Mouse (Mus musculus): ENCODE data around the gene Slc16a14. TPM values are rescaled to one million over a fixed set of nuclear protein-coding genes. Genes with fewer than 3 reads are reported as not detected.

Slc16a14 gene
- polyA plus RNA-seq, 1 experiment from 2014 or later = 0.19 TPM

DNA sequence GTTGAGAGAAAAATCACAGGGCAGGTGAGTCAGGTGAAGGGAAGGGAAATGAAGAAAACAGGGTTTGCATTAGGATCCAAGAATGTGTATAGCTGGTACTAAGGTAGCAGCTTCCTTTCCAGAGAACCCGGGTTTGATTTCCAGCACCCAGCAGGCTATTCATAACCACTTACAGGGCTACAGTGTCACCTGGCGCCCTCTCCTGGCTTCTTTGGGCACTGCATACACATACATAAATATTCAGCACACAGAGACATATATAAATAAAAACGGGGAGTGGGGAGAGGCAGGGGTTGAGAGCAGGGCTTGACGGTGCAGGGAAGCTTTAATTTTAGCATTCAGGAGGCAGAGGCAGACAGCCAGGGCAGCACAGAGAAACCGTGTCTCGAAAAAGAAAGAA, 49.0 kb downstream of the Slc16a14 start:
- no peak for ATAC-seq (ENCODE audit: low FRiP score, low TSS enrichment)
- H3K36me3 ChIP-seq (ENCODE audit: insufficient read depth, low read length) = no peaks in the 10 kb centered on the region
- WGBS = 89% methylated on average over 6 of the region's 6 CpGs
- H3K27ac ChIP-seq (ENCODE audit: low read length) = no peak overlapping the region
- H3K4me2 ChIP-seq (replicated peaks; ENCODE audit: low read depth, low read length) = no peak overlapping the region
- no peaks in the 10 kb centered on the region for H3K27me3 ChIP-seq (ENCODE audit: insufficient read depth, low read length)
- no peak overlapping the region for H3K9ac ChIP-seq (replicated peaks; ENCODE audit: low read length)
- H3K4me1 ChIP-seq (ENCODE audit: insufficient read depth, low read length) = peaks cover 4% of the 10 kb centered on the region; the same call in 1 of the 2 replicates
- H3K4me3 ChIP-seq (ENCODE audit: low read length) = no peak overlapping the region
- H3K9me3 ChIP-seq (ENCODE audit: low read length) = no peaks in the 10 kb centered on the region

DNA sequence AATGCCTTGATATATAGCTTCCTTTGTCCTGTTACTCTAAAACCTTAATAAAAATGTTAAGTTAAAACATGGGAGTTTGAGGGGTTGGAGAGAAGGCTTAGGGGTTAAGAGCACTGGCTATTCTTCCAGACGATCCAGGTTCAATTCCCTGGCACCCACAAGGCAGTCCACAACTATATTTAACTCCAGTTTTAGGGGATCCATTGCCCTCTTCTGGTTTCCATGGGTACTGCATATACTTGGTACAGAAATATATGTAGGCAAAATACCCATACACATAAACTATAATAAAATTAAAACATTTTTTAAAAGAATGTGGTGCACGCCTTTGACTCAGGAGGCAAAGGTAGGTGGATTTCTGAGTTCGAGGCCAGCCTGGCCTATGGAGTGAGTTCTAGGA, 49.8 kb downstream of the Slc16a14 start:
- no peak overlapping the region for H3K27ac ChIP-seq (ENCODE audit: low read length)
- no peaks in the 10 kb centered on the region for H3K9me3 ChIP-seq (ENCODE audit: low read length)
- H3K4me3 ChIP-seq (ENCODE audit: low read length) = no peak overlapping the region
- no peak overlapping the region for H3K4me2 ChIP-seq (replicated peaks; ENCODE audit: low read depth, low read length)
- ATAC-seq (ENCODE audit: low FRiP score, low TSS enrichment) = no peak
- WGBS = 88% methylated on average over 3 of the region's 3 CpGs
- H3K9ac ChIP-seq (replicated peaks; ENCODE audit: low read length) = no peak overlapping the region
- H3K4me1 ChIP-seq (ENCODE audit: insufficient read depth, low read length) = peaks cover 4% of the 10 kb centered on the region; the same call in 1 of the 2 replicates
- H3K36me3 ChIP-seq (ENCODE audit: insufficient read depth, low read length) = no peaks in the 10 kb centered on the region
- H3K27me3 ChIP-seq (ENCODE audit: insufficient read depth, low read length) = no peaks in the 10 kb centered on the region

DNA sequence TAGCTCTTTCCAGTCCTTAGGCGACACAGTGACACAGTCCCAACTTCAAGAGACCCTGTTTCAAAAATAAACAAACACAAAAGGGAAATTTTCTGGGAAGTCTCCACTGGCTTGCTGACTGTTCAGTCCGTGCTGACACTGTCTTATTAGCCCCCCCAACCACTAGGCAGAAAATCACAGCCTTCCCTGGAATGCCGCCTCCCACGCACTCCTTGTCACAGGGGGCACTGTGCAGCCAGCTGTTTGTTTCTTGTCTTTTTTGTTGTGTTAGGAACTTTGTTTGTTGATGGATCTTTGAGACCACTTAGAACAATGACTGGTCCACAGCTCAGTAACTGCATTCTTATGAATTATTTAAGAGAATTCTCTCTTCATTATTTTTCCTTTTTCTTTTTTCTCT, 51.0 kb downstream of the Slc16a14 start:
- peaks cover 4% of the 10 kb centered on the region; the same call in 1 of the 2 replicates for H3K4me1 ChIP-seq (ENCODE audit: insufficient read depth, low read length)
- no peak overlapping the region for H3K27ac ChIP-seq (ENCODE audit: low read length)
- no peaks in the 10 kb centered on the region for H3K36me3 ChIP-seq (ENCODE audit: insufficient read depth, low read length)
- H3K9me3 ChIP-seq (ENCODE audit: low read length) = no peaks in the 10 kb centered on the region
- H3K4me3 ChIP-seq (ENCODE audit: low read length) = no peak overlapping the region
- no peak for ATAC-seq (ENCODE audit: low FRiP score, low TSS enrichment)
- H3K27me3 ChIP-seq (ENCODE audit: insufficient read depth, low read length) = no peaks in the 10 kb centered on the region
- H3K9ac ChIP-seq (replicated peaks; ENCODE audit: low read length) = no peak overlapping the region
- WGBS = 61% methylated on average over 4 of the region's 4 CpGs
- no peak overlapping the region for H3K4me2 ChIP-seq (replicated peaks; ENCODE audit: low read depth, low read length)

DNA sequence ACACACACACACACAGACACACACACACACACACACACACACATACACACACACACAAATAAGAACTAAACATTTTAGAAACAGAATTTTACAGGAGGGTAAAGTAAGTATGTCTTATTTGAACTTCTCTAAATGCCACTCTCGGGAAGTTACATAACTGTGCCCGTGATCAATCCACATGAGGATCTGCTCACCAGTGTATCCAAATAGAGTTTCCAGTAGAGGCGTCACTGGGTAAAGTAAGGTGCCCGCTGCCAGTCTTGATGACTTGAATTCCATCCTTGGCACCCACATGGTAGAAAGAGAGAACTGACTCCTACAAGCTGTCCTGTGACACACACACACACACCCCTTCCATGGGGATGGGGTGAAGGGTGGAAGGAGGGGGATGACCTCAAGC, 52.0 kb downstream of the Slc16a14 start:
- H3K36me3 ChIP-seq (ENCODE audit: insufficient read depth, low read length) = no peaks in the 10 kb centered on the region

DNA sequence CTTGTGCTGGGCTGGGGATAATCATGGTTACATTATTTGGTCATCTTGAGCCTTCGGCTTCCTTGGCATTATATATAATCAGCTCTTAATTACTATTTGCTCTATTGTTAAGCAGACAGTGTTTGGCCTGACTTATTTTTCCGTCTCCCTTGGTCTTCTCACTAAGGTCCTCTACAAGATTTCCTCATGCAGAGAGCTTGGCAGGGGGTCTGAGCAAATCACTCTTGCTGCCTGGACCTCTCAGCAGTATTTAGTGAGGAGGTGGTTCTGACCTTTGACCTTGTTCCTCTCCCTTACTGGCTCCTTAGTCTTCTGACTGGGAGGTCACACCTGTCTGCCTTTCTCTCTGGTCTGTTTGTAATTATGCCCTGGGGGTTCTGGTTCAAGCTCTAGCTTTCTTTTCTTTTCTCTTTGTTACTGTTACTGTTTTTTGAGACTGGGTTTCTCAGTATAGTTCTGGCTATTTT, 52.8 kb downstream of the Slc16a14 start:
- WGBS = 50% methylated on average over 2 of the region's 2 CpGs
- Histone ChIP-seq H3K4me1 (ENCODE audit: insufficient read depth, low read length) (peaks cover 4% of the 10 kb centered on the region; the same call in 1 of the 2 replicates), H3K4me3 (ENCODE audit: low read length) (no peak overlapping the region), H3K36me3 (ENCODE audit: insufficient read depth, low read length) (no peaks in the 10 kb centered on the region), H3K27ac (ENCODE audit: low read length) (no peak overlapping the region), H3K9ac (replicated peaks; ENCODE audit: low read length) (no peak overlapping the region), H3K4me2 (replicated peaks; ENCODE audit: low read depth, low read length) (no peak overlapping the region), H3K27me3 (ENCODE audit: insufficient read depth, low read length) (no peaks in the 10 kb centered on the region), H3K9me3 (ENCODE audit: low read length) (no peaks in the 10 kb centered on the region)
- no peak for ATAC-seq (ENCODE audit: low FRiP score, low TSS enrichment)

More for the DNA sequence above, 52.0 kb downstream of the Slc16a14 start:
- no peak overlapping the region for H3K9ac ChIP-seq (replicated peaks; ENCODE audit: low read length)
- no peaks in the 10 kb centered on the region for H3K27me3 ChIP-seq (ENCODE audit: insufficient read depth, low read length)
- no peaks in the 10 kb centered on the region for H3K9me3 ChIP-seq (ENCODE audit: low read length)
- no peak overlapping the region for H3K4me2 ChIP-seq (replicated peaks; ENCODE audit: low read depth, low read length)
- ATAC-seq (ENCODE audit: low FRiP score, low TSS enrichment) = no peak
- H3K4me3 ChIP-seq (ENCODE audit: low read length) = no peak overlapping the region
- peaks cover 4% of the 10 kb centered on the region; the same call in 1 of the 2 replicates for H3K4me1 ChIP-seq (ENCODE audit: insufficient read depth, low read length)
- 91% methylated on average over 4 of the region's 4 CpGs for WGBS
- H3K27ac ChIP-seq (ENCODE audit: low read length) = no peak overlapping the region

DNA sequence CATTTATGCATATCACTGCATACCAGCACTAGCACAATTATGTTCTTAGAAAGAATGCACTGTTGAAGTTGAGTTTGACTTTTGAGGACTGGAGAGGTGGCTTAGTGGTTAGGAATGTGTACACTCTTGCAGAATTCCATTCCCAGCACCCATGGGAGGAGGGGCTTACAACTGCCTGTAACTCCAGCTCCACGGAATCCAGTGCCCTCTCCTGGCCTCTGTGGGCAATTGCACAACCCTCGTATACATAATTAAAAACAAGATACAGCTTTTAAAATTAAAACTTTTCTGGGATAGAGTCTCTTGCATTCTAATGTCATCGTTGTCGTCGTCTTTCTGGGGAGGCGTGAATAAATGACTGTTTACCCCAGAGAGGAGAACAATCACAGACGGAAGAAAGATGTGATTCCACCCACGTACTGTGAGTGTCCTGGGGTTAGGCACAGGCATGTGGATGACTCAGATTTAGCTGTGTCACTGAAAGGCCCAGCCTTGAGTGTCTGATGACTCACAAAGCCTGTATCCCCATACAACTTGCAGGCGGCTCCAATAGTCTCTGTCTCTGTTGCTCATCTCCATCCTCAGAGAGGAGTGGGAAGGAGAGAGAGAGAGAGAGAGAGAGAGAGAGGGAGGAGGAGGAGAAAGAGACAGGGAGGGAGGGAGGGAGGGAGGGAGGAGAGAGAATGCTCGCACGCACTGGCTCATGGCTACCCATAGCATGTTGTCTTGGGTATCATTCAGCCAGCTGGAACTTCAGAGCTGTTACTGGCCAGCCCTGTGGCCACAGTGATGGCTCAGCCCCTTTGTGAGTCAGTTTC, 53.5 kb downstream of the Slc16a14 start:
- H3K4me1 ChIP-seq (ENCODE audit: insufficient read depth, low read length) = peaks cover 4% of the 10 kb centered on the region; the same call in 1 of the 2 replicates
- H3K27ac ChIP-seq (ENCODE audit: low read length) = no peak overlapping the region
- no peak overlapping the region for H3K4me3 ChIP-seq (ENCODE audit: low read length)
- no peak for ATAC-seq (ENCODE audit: low FRiP score, low TSS enrichment)
- no peak overlapping the region for H3K4me2 ChIP-seq (replicated peaks; ENCODE audit: low read depth, low read length)
- H3K27me3 ChIP-seq (ENCODE audit: insufficient read depth, low read length) = no peaks in the 10 kb centered on the region
- no peak overlapping the region for H3K9ac ChIP-seq (replicated peaks; ENCODE audit: low read length)
- H3K36me3 ChIP-seq (ENCODE audit: insufficient read depth, low read length) = no peaks in the 10 kb centered on the region
- H3K9me3 ChIP-seq (ENCODE audit: low read length) = no peaks in the 10 kb centered on the region
- 72% methylated on average over 11 of the region's 11 CpGs for WGBS

DNA sequence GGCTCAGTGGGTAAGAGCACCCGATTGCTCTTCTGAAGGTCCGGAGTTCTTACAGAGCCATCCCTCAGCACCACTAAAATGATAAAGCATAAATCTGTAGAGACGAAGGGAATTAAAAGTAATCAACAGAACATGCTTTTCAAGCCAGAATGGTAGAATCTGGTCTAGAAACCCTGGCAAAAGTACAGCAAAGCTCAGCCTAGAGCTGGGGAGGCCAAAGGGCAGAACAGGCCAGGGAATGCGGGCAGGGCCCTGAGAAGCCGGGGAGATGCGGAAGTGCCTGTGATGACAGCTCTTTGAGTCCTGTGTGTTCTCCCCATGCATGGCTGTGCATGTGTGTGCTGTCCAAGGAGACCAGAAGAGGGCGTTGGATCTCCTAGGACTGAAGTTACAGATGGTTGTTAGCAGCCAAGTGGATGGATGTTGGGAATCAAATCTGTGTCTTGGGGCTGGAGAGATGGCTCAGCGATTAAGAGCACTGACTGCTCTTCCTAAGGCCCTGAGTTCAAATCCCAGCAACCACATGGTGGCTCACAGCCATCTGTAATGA, 55.3 kb downstream of the Slc16a14 start:
- WGBS = 88% methylated on average over 8 of the region's 8 CpGs
- H3K27me3 ChIP-seq (ENCODE audit: insufficient read depth, low read length) = no peaks in the 10 kb centered on the region
- no peak overlapping the region for H3K27ac ChIP-seq (ENCODE audit: low read length)
- H3K4me1 ChIP-seq (ENCODE audit: insufficient read depth, low read length) = peaks cover 4% of the 10 kb centered on the region; the same call in 1 of the 2 replicates
- no peaks in the 10 kb centered on the region; the same call in 1 of the 2 replicates for H3K9me3 ChIP-seq (ENCODE audit: low read length)
- no peak overlapping the region for H3K9ac ChIP-seq (replicated peaks; ENCODE audit: low read length)
- no peak overlapping the region for H3K4me3 ChIP-seq (ENCODE audit: low read length)
- H3K4me2 ChIP-seq (replicated peaks; ENCODE audit: low read depth, low read length) = no peak overlapping the region
- H3K36me3 ChIP-seq (ENCODE audit: insufficient read depth, low read length) = no peaks in the 10 kb centered on the region
- ATAC-seq (ENCODE audit: low FRiP score, low TSS enrichment) = no peak

DNA sequence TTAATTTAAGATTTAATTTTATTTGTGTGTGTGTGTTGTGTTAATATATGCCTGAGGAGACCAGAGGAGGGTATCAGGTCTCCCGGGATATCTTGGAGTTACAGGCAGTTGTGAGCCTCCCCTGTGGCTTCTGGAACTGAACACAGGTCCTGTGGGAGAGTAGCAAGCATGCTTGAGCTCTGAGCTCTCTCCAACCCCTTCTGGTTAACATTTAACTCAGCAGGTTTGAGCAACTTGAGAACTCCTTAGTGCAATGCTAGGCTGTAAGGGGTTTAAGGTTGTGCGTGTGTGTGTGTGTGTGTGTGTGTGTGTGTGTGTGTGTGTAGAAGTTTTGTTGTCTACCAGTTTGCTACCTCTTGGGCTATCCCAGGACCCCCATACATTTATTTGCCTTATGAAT, 57.3 kb downstream of the Slc16a14 start:
- no peaks in the 10 kb centered on the region for H3K36me3 ChIP-seq (ENCODE audit: insufficient read depth, low read length)
- H3K4me3 ChIP-seq (ENCODE audit: low read length) = no peak overlapping the region
- H3K4me1 ChIP-seq (ENCODE audit: insufficient read depth, low read length) = peaks cover 4% of the 10 kb centered on the region; the same call in 1 of the 2 replicates
- peak; percentile 78; the same call in 1 of the 2 replicates for ATAC-seq (ENCODE audit: low FRiP score, low TSS enrichment)
- no peaks in the 10 kb centered on the region; the same call in 1 of the 2 replicates for H3K9me3 ChIP-seq (ENCODE audit: low read length)
- H3K27ac ChIP-seq (ENCODE audit: low read length) = no peak overlapping the region
- no peak overlapping the region for H3K9ac ChIP-seq (replicated peaks; ENCODE audit: low read length)
- no peaks in the 10 kb centered on the region for H3K27me3 ChIP-seq (ENCODE audit: insufficient read depth, low read length)
- 74% methylated on average over 2 of the region's 2 CpGs for WGBS
- no peak overlapping the region for H3K4me2 ChIP-seq (replicated peaks; ENCODE audit: low read depth, low read length)

DNA sequence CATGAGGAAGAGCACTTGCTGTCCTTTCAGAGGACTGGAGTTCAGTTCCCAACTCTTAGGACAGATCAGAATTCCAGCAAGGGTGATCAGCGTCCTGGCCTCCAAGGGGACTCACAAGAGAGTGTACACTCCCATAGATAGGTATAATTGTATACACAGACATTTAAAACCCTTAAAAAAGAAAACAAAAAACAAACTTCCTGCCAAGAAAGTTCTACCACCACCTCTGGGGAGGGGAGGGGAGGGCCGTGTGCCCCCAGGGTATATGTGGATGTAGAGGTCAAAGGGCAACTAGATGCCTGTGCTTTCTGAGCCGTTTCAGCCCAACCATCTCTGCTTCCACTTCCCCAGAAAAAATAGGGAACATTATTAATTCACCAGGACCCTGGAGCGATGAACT, 62.0 kb downstream of the Slc16a14 start:
- Histone ChIP-seq H3K9ac (replicated peaks; ENCODE audit: low read length) (no peak overlapping the region), H3K4me2 (replicated peaks; ENCODE audit: low read depth, low read length) (no peak overlapping the region), H3K27me3 (ENCODE audit: insufficient read depth, low read length) (no peaks in the 10 kb centered on the region), H3K4me3 (ENCODE audit: low read length) (no peak overlapping the region), H3K4me1 (ENCODE audit: insufficient read depth, low read length) (0 out of 2 replicates have a peak, but pooled peaks cover 5% of the 10 kb centered on the region), H3K9me3 (ENCODE audit: low read length) (no peaks in the 10 kb centered on the region; the same call in 1 of the 2 replicates), H3K36me3 (ENCODE audit: insufficient read depth, low read length) (no peaks in the 10 kb centered on the region), H3K27ac (ENCODE audit: low read length) (peak overlapping the region; percentile 77)
- ATAC-seq (ENCODE audit: low FRiP score, low TSS enrichment) = no peak
- 48% methylated on average over 4 of the region's 4 CpGs for WGBS

DNA sequence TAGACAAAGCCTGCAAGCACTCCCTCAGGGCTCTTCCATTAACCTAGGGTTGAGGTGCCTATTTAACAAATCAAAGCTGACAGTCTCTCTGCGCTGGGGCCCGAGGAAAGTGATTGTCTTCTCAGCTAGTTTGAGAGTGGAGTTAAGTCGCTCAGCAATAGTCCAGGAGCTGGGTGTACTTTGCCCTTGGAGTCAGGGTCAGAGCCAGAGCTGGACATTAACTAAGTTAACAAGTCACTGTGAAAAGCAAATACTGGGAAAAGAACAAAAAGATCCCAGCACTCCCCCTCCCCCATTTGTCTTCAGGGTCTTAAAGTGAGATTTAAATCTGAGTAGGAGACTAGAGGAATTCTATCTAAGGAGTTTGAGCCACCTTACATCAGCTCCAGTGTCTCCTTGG, 62.8 kb downstream of the Slc16a14 start:
- H3K36me3 ChIP-seq (ENCODE audit: insufficient read depth, low read length) = no peaks in the 10 kb centered on the region
- H3K4me1 ChIP-seq (ENCODE audit: insufficient read depth, low read length) = 0 out of 2 replicates have a peak, but pooled peaks cover 5% of the 10 kb centered on the region
- H3K27ac ChIP-seq (ENCODE audit: low read length) = peak overlapping the region; percentile 84
- 0 out of 2 replicates have a peak overlapping the region, but pooled peaks have one; percentile 8 for H3K9ac ChIP-seq (replicated peaks; ENCODE audit: low read length)
- 14% methylated on average over 3 of the region's 3 CpGs for WGBS
- no peak overlapping the region for H3K4me3 ChIP-seq (ENCODE audit: low read length)
- H3K9me3 ChIP-seq (ENCODE audit: low read length) = no peaks in the 10 kb centered on the region; the same call in 1 of the 2 replicates
- no peak overlapping the region for H3K4me2 ChIP-seq (replicated peaks; ENCODE audit: low read depth, low read length)
- ATAC-seq (ENCODE audit: low FRiP score, low TSS enrichment) = peak; percentile 78; the same call in 1 of the 2 replicates
- H3K27me3 ChIP-seq (ENCODE audit: insufficient read depth, low read length) = no peaks in the 10 kb centered on the region
